Mouse (Mus musculus): ENCODE results near the gene Dmrt1. TPM values are rescaled to one million over a fixed set of nuclear protein-coding genes. Genes with fewer than 3 reads are reported as not detected.

Dmrt1 gene
- not detected in 4 replicates for total RNA-seq (2023)

DNA sequence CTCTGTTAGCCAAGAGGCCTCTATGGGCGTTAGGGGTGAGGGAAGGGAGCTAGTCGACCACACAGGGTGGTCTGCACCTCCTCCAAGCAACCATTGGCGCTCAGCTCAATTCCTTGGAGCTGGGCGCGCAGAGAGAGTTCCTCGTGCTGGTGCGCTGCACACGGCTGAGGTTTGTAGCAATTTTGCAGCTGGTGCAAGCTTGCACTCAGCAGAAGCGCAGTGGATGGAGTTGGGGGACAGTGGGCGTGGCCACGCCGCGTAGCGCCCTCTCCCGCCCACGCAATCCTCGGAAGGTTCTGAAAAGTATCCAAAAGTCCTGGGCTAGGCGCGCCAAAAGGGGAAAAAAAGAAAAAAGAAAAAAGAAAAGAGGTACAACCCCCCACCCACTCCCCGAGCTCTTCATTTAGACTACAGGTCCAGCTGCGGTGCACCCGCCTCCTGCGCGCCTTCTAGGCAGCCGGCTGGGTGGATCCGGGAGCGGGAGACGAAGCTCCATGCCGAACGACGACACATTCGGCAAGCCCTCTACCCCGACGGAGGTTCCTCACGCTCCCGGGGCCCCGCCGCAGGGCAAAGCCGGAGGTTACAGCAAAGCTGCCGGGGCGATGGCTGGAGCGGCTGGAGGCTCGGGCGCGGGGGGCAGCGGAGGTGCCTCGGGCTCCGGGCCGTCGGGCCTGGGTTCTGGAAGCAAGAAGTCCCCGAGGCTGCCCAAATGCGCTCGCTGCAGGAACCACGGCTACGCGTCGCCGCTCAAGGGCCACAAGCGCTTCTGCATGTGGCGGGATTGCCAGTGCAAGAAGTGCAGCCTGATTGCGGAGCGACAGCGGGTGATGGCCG, at the start of gene Dmrt1:
Gene Dmrt1 (plus strand): TSS at position 259 of the 837 bp plus-strand sequence.

DNA sequence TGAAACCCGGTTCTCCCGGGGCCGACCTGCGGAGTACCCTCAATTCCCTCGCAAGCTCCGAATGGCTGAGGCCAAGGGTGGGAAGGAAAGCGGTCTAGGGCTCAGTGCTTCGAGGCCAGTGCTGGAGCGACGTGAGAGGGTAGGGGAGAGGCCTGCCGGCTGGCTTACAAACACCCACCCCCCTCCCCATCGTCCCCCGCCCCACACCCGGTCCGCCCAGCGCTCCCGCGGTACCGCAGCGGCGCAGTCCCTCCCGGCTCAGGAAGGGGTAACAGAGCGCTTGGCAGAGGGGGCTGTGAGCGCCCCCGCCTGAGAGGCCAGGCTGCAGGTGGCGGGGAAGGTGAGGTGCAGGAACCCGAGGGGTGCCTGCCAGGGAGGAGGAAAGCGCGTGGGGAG, 104.6 kb downstream of the Dmrt1 start, which contains the start of gene Dmrt3:
Gene Dmrt3 (plus strand): TSS at position 287 of the 396 bp plus-strand sequence.

Other genes starting within 250 kb of the Dmrt1 start
- gene Dmrt3, start 104.7 kb downstream of the Dmrt1 start, total RNA-seq (2023), result 0.81 to 1.3 TPM (median 1.2 TPM) in 4 replicates
- 0.26 TPM in 1 of 4 replicates, not detected in the others for gene Dmrt2, start 166.8 kb downstream of the Dmrt1 start, total RNA-seq (2023)

All from B cell, adult 62 days (primary cell).